7 mouse cellular contexts compared by ENCODE assay signal in the genomic region with DNA sequence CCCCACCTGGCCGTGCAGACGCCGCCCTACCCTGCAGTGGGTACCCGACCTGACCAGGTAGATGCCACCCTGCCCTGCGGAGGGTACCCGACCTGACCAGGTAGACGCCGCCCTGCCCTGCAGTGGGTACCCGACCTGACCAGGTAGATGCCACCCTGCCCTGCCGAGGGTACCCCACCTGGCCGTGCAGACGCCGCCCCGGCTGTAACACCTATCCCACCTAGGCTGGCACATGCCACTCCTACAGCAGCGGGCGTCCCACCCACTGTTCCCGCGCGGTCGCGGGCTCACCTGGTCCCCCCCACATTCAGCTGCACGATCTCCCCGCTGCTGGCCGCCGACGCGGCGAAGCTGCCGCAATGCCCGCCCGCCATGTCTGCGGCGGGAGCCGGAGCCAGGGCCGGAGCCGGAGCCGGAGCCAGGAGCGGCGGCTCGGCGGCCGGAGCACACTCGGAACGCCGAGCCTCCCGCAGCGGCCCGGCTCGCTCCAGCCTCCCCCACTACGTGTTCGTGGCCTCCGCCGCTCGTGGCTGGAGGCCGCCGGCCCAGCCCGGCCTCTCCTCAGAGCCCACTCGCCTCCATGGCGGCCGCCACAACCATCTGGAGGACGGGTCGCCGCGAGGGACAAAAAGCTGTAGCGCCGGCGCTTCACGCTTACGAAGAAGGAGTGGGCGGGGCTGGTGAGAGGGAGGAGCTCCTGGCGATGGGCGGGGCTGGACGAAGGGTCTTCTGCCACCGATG. TPM values are rescaled to one million over a fixed set of nuclear protein-coding genes. Genes with fewer than 3 reads are reported as not detected.
DNase-seq lines count a peak whose midpoint lies in the region; ATAC-seq lines count a peak whose summit lies in the region.

A gene (minus strand): TSS at position 603 of the 741 bp plus-strand sequence.

- no peaks in the 10 kb centered on the region for H3K27me3 ChIP-seq in embryonic facial prominence, embryonic 12.5 days
- H3K27me3 ChIP-seq in limb, embryonic 11.5 days (ENCODE audit: control insufficient read depth, insufficient read depth, low read length) = no peaks in the 10 kb centered on the region
- no peaks in the 10 kb centered on the region for H3K27me3 ChIP-seq in midbrain, embryonic 14.5 days (ENCODE audit: control insufficient read depth, insufficient read depth, low read length)

- ATAC-seq in embryonic facial prominence, embryonic 12.5 days (ENCODE audit: insufficient number of reproducible peaks, insufficient read depth, low FRiP score, low TSS enrichment) = peak; percentile 72
- peak; percentile 86 for ATAC-seq in limb, embryonic 11.5 days (ENCODE audit: insufficient number of reproducible peaks, low FRiP score, low TSS enrichment, low read depth)
- ATAC-seq in midbrain, embryonic 14.5 days (ENCODE audit: low FRiP score, low TSS enrichment) = peak; percentile 92

- peak within 1 kb of the TSS; percentile 65; the same call in 1 of the 2 replicates for H3K27ac ChIP-seq in embryonic facial prominence, embryonic 12.5 days
- H3K27ac ChIP-seq in limb, embryonic 11.5 days (replicated peaks; ENCODE audit: low read depth, low read length) = no peak within 1 kb of the TSS
- H3K27ac ChIP-seq in midbrain, embryonic 14.5 days (replicated peaks; ENCODE audit: low read depth, low read length) = peak within 1 kb of the TSS; percentile 78

- under 1% methylated on average over 69 of the region's 74 CpGs for WGBS in embryonic facial prominence, embryonic 12.5 days
- under 1% methylated on average over 74 of the region's 74 CpGs for WGBS in limb, embryonic 11.5 days
- under 1% methylated on average over 74 of the region's 74 CpGs for WGBS in midbrain, embryonic 14.5 days

- no peaks in the 10 kb centered on the region for H3K36me3 ChIP-seq in embryonic facial prominence, embryonic 12.5 days
- 0 out of 2 replicates have a peak, but pooled peaks cover 4% of the 10 kb centered on the region for H3K36me3 ChIP-seq in limb, embryonic 11.5 days (ENCODE audit: control insufficient read depth, insufficient read depth, low read length)
- no peaks in the 10 kb centered on the region for H3K36me3 ChIP-seq in midbrain, embryonic 14.5 days (ENCODE audit: control insufficient read depth, insufficient read depth, low read length)

- peak; percentile 99 for DNase-seq in adrenal gland, postnatal 25 days
- DNase-seq in heart, adult 11 months = peak; percentile 99
- DNase-seq in kidney, adult 18-20 months = peak; percentile 97
- peak; percentile 99 for DNase-seq in limb, embryonic 11.5 days (ENCODE audit: low spot score)
- peak; percentile 97 for DNase-seq in midbrain, embryonic 14.5 days
- DNase-seq in spleen, adult 18-20 months = peak; percentile 91 to 98

- peak within 1 kb of the TSS; percentile 98 for H3K9ac ChIP-seq in embryonic facial prominence, embryonic 12.5 days
- H3K9ac ChIP-seq in limb, embryonic 11.5 days (ENCODE audit: low read length) = peak within 1 kb of the TSS; percentile 96
- H3K9ac ChIP-seq in midbrain, embryonic 14.5 days (replicated peaks; ENCODE audit: low read length) = peak within 1 kb of the TSS; percentile 94

- peak within 1 kb of the TSS; percentile 100 for H3K4me3 ChIP-seq in embryonic facial prominence, embryonic 12.5 days
- H3K4me3 ChIP-seq in limb, embryonic 11.5 days (ENCODE audit: low read depth, low read length) = peak within 1 kb of the TSS; percentile 95
- H3K4me3 ChIP-seq in midbrain, embryonic 14.5 days (replicated peaks; ENCODE audit: low read depth, low read length) = peak within 1 kb of the TSS; percentile 94

- H3K4me2 ChIP-seq in embryonic facial prominence, embryonic 12.5 days (replicated peaks) = peak within 1 kb of the TSS; percentile 97
- peak within 1 kb of the TSS; percentile 91 for H3K4me2 ChIP-seq in limb, embryonic 11.5 days (ENCODE audit: low read depth, severe bottlenecking)
- peak within 1 kb of the TSS; percentile 87 for H3K4me2 ChIP-seq in midbrain, embryonic 14.5 days (ENCODE audit: low read length)

- no peaks in the 10 kb centered on the region for H3K9me3 ChIP-seq in embryonic facial prominence, embryonic 12.5 days
- no peaks in the 10 kb centered on the region for H3K9me3 ChIP-seq in limb, embryonic 11.5 days (ENCODE audit: control insufficient read depth, low read length)
- H3K9me3 ChIP-seq in midbrain, embryonic 14.5 days (ENCODE audit: control insufficient read depth, low read length) = no peaks in the 10 kb centered on the region

- peaks cover 18% of the 10 kb centered on the region for H3K4me1 ChIP-seq in embryonic facial prominence, embryonic 12.5 days
- peaks cover 3% of the 10 kb centered on the region; the same call in 1 of the 2 replicates for H3K4me1 ChIP-seq in limb, embryonic 11.5 days (ENCODE audit: control insufficient read depth, insufficient read depth, low read length)
- H3K4me1 ChIP-seq in midbrain, embryonic 14.5 days (ENCODE audit: control insufficient read depth, insufficient read depth, low read length) = peaks cover 22% of the 10 kb centered on the region

RNA-seq across cellular contexts. Expression of the gene that starts here (rescaled TPM):
- total RNA-seq in adrenal gland, postnatal 25 days (2021) = 36.9 and 40.3 TPM in 2 replicates
- 42.3 and 42.4 TPM in 2 replicates for polyA plus RNA-seq in embryonic facial prominence, embryonic 12.5 days (2016; fragmentation: Nextera tagmentation; extraction: Ambion mirVana)
- 37.6 and 38.2 TPM in 2 replicates for polyA plus RNA-seq in limb, embryonic 11.5 days (2014; fragmentation: Nextera tagmentation; extraction: Ambion mirVana)
- 43.1 and 53.9 TPM in 2 replicates for polyA plus RNA-seq in midbrain, embryonic 14.5 days (2014; fragmentation: Nextera tagmentation; extraction: Ambion mirVana)
